Mouse (Mus musculus): Measurements from ENCODE around the gene Rpl36a-ps1. TPM values are rescaled to one million over a fixed set of nuclear protein-coding genes. Genes with fewer than 3 reads are reported as not detected.

The Rpl36a-ps1 gene
- total RNA-seq, 2 experiments from 2014 or later, result 3.8 to 7.0 TPM

DNA sequence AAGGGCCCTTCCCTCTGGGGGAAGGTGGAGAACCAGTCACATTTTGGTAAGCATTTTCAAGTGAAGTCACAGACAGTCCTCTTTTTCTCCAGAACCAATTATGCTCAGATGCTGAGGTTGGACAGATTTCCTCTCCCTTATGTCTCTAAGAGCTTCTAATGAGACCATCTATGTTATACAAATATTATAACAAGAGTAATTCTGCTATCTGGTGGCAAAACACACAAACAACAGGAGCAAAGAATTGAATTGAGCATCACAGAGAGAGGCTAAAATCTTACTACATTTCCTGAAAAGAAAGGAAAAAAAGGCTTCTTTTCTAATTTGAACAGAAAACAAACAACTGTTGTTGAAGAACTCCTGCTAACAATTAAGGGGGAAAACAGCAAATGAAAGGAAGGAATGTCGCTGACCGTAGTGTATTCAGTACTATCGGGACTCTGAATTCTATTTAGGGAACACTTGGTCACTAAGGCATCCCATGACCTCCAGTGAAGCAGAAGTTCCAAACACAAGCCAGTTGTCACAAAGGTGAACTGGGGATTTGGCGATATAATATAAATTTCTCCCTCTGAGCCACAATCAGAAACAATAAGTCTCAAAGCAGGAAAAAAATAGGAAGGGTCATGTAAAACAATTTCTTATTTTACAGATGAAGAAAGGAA lies 42.4 kb downstream of the Rpl36a-ps1 start:
- no peak for DNase-seq

Other genes with a start within 250 kb of the Rpl36a-ps1 start
- 10 to 100 TPM; 30.3 to 30.7 TPM for gene Mzt1, start 51.8 kb upstream of the Rpl36a-ps1 start, total RNA-seq (2021)
- gene Bora, start 51.9 kb upstream of the Rpl36a-ps1 start, total RNA-seq (2021), result 1 to 10 TPM; 6.1 to 9.6 TPM
- gene Pibf1, start 105.1 kb upstream of the Rpl36a-ps1 start, total RNA-seq (2021), result 10 to 100 TPM in 1 of 2 experiments, 1 to 10 TPM in 1; 9.5 to 11.8 TPM
- 10 to 100 TPM; 21.2 to 28.5 TPM for gene Dis3, start 105.5 kb upstream of the Rpl36a-ps1 start, total RNA-seq (2021)

Measured in adrenal gland, postnatal 10 days (tissue).